Comparison of ENCODE assay signal across 29 mouse cellular contexts in the genomic region with DNA sequence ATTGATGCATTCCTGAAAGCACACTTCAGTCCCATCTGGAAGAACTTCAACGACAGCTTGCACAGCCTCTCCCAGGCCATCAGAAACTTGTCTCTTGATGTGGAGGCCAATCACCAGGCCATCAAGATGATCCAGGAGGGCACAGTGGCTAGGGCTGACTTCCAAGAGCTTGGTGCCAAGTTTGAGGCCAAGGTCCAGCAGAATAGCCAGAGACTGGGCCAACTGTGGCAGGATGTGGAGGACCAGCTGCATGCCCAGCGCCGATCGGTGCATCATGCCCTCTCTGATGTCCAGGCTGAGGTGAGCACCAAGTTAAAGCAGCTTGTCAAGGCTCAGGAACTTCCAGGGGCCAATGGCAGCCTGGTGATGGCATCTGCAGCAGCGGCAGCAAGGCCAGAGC. TPM values are rescaled to one million over a fixed set of nuclear protein-coding genes. Genes with fewer than 3 reads are reported as not detected.
DNase-seq lines count a peak whose midpoint lies in the region; ATAC-seq and TF ChIP-seq lines count a peak whose summit lies in the region.
"Had no signal": no experiment of that assay in that cellular context is flagged by ENCODE, and none has a peak within 500 bp of the region (broad histone marks: within the 10 kb centered on the region; RNA-seq: fewer than 3 reads in every experiment).

No protein-coding gene starts in this region.

- no peak overlapping the region for H3K9ac ChIP-seq in heart, embryonic 13.5 days
- no peak overlapping the region for H3K9ac ChIP-seq in kidney, embryonic 15.5 days
- H3K9ac ChIP-seq in stomach, postnatal 0 days (ENCODE audit: low read length): no peak overlapping the region
- H3K9ac ChIP-seq: forebrain, embryonic 13.5 days; hindbrain, embryonic 13.5 days; liver, embryonic 15.5 days; lung, embryonic 15.5 days; midbrain, embryonic 13.5 days; stomach, embryonic 15.5 days had no signal

- no peaks in the 10 kb centered on the region for H3K9me3 ChIP-seq in heart, embryonic 13.5 days
- H3K9me3 ChIP-seq in kidney, embryonic 15.5 days (replicated peaks): no peaks in the 10 kb centered on the region
- H3K9me3 ChIP-seq in stomach, postnatal 0 days (ENCODE audit: control insufficient read depth, low read length): no peaks in the 10 kb centered on the region
- no peaks in the 10 kb centered on the region for H3K9me3 ChIP-seq in limb, embryonic 10.5 days (replicated peaks)
- H3K9me3 ChIP-seq: forebrain, embryonic 13.5 days; hindbrain, embryonic 13.5 days; liver, embryonic 15.5 days; lung, embryonic 15.5 days; megakaryocyte, embryonic 14.5 days; midbrain, embryonic 13.5 days; stomach, embryonic 15.5 days had no signal

- TF ChIP-seq CTCF in stomach, postnatal 0 days (IDR thresholded peaks at IDR 0.05; ENCODE audit: low read depth): no peak

- DNase-seq in cerebellum, postnatal 10 days: peak; percentile 15 to 42
- no peak for DNase-seq in cerebellum, adult 9-10 months
- DNase-seq in heart, postnatal 10 days: no peak
- DNase-seq in kidney, postnatal 25 days: peak; percentile 27 to 60
- peak; percentile 12 for DNase-seq in stomach, postnatal 0 days (ENCODE audit: low spot score)
- DNase-seq in limb, embryonic 10.5 days (ENCODE audit: low spot score): no peak
- DNase-seq: cerebellum, adult 2 months; heart, postnatal 36 days; layer of hippocampus, adult 9-11 months; lung, postnatal 36 days; thymus, adult 18-20 months; thymus, postnatal 36 days had no signal

- H3K27ac ChIP-seq in heart, embryonic 13.5 days (replicated peaks): 0 out of 2 replicates have a peak overlapping the region, but pooled peaks have one; percentile 7
- no peak overlapping the region for H3K27ac ChIP-seq in kidney, embryonic 15.5 days
- no peak overlapping the region for H3K27ac ChIP-seq in stomach, postnatal 0 days (replicated peaks)
- H3K27ac ChIP-seq in limb, embryonic 10.5 days: no peak overlapping the region
- H3K27ac ChIP-seq: forebrain, embryonic 13.5 days; hindbrain, embryonic 13.5 days; liver, embryonic 15.5 days; lung, embryonic 15.5 days; midbrain, embryonic 13.5 days; stomach, embryonic 15.5 days had no signal

- ATAC-seq in heart, embryonic 13.5 days (ENCODE audit: extremely low read depth, insufficient number of reproducible peaks, low FRiP score, low TSS enrichment): no peak
- ATAC-seq in kidney, embryonic 15.5 days (replicated peaks; ENCODE audit: low FRiP score): no peak
- ATAC-seq in stomach, postnatal 0 days (ENCODE audit: low FRiP score, low TSS enrichment): no peak
- ATAC-seq: forebrain, embryonic 13.5 days; midbrain, embryonic 13.5 days; Patski had no signal

- intact Hi-C loops in heart, postnatal 10 days (cut with DNase I): loop anchor here (5.0 kb wide), 1 partner anchor 41 kb away; the partner anchor contains the start of gene Fam25c

- 83% methylated on average over 5 of the region's 5 CpGs for WGBS in heart, embryonic 13.5 days
- over 99% methylated on average over 5 of the region's 5 CpGs for WGBS in kidney, embryonic 15.5 days
- WGBS in stomach, postnatal 0 days: 89% methylated on average over 5 of the region's 5 CpGs
- 96% methylated on average over 5 of the region's 5 CpGs for WGBS in limb, embryonic 10.5 days

- no peak overlapping the region for H3K4me2 ChIP-seq in heart, embryonic 13.5 days
- H3K4me2 ChIP-seq in kidney, embryonic 15.5 days: no peak overlapping the region
- H3K4me2 ChIP-seq in stomach, postnatal 0 days (replicated peaks; ENCODE audit: low read depth): no peak overlapping the region
- H3K4me2 ChIP-seq: forebrain, embryonic 13.5 days; heart, embryonic 11.5 days; hindbrain, embryonic 13.5 days; liver, embryonic 15.5 days; lung, embryonic 15.5 days; midbrain, embryonic 13.5 days; stomach, embryonic 15.5 days had no signal

- H3K36me3 ChIP-seq in heart, embryonic 13.5 days: peaks cover 61% of the 10 kb centered on the region
- peaks cover 23% of the 10 kb centered on the region for H3K36me3 ChIP-seq in kidney, embryonic 15.5 days
- peaks cover 4% of the 10 kb centered on the region; the same call in 1 of the 2 replicates for H3K36me3 ChIP-seq in stomach, postnatal 0 days (ENCODE audit: control insufficient read depth, insufficient read depth, low read length)
- peaks cover 50% of the 10 kb centered on the region for H3K36me3 ChIP-seq in limb, embryonic 10.5 days
- H3K36me3 ChIP-seq: liver, embryonic 15.5 days had no signal

- peaks cover 4% of the 10 kb centered on the region for H3K4me1 ChIP-seq in heart, embryonic 13.5 days
- no peaks in the 10 kb centered on the region for H3K4me1 ChIP-seq in kidney, embryonic 15.5 days
- H3K4me1 ChIP-seq in stomach, postnatal 0 days (replicated peaks; ENCODE audit: control insufficient read depth, insufficient read depth): no peaks in the 10 kb centered on the region
- no peaks in the 10 kb centered on the region for H3K4me1 ChIP-seq in limb, embryonic 10.5 days
- H3K4me1 ChIP-seq: forebrain, embryonic 13.5 days; hindbrain, embryonic 13.5 days; liver, embryonic 15.5 days; lung, embryonic 15.5 days; megakaryocyte, embryonic 14.5 days; stomach, embryonic 15.5 days had no signal

- no peaks in the 10 kb centered on the region for H3K27me3 ChIP-seq in heart, embryonic 13.5 days (replicated peaks)
- no peaks in the 10 kb centered on the region for H3K27me3 ChIP-seq in kidney, embryonic 15.5 days
- no peaks in the 10 kb centered on the region for H3K27me3 ChIP-seq in stomach, postnatal 0 days (ENCODE audit: control insufficient read depth, insufficient read depth, low read length)
- H3K27me3 ChIP-seq in limb, embryonic 10.5 days (ENCODE audit: low read depth, poor library complexity, severe bottlenecking): no peaks in the 10 kb centered on the region
- H3K27me3 ChIP-seq: forebrain, embryonic 13.5 days; hindbrain, embryonic 13.5 days; liver, embryonic 15.5 days; lung, embryonic 15.5 days; midbrain, embryonic 13.5 days; Patski; stomach, embryonic 15.5 days had no signal

- no peak overlapping the region for H3K4me3 ChIP-seq in heart, embryonic 13.5 days
- H3K4me3 ChIP-seq in kidney, embryonic 15.5 days (replicated peaks): no peak overlapping the region
- H3K4me3 ChIP-seq in stomach, postnatal 0 days (ENCODE audit: low read depth, low read length): no peak overlapping the region
- H3K4me3 ChIP-seq in limb, embryonic 10.5 days: no peak overlapping the region
- H3K4me3 ChIP-seq: forebrain, embryonic 13.5 days; hindbrain, embryonic 13.5 days; liver, embryonic 15.5 days; lung, embryonic 15.5 days; megakaryocyte, embryonic 14.5 days; midbrain, embryonic 13.5 days; stomach, embryonic 15.5 days had no signal

- no peak for TF ChIP-seq EP300 in stomach, postnatal 0 days (optimal IDR thresholded peaks at IDR 0.05)

RNA-seq across cellular contexts. Expression of gene Mmrn2, which starts 22.6 kb away (rescaled TPM):
- 29.2 and 30.8 TPM in 2 replicates for polyA plus RNA-seq in heart, embryonic 13.5 days (2015; fragmentation: Nextera tagmentation; extraction: Ambion mirVana)
- 10 to 100 TPM; 43.8 to 50.9 TPM for total RNA-seq in heart, postnatal 10 days (2021)
- polyA plus RNA-seq in kidney, embryonic 15.5 days (2015; fragmentation: Nextera tagmentation; extraction: Ambion mirVana): 16.0 and 17.8 TPM in 2 replicates
- 4.1 TPM in 2 replicates for polyA plus RNA-seq in stomach, postnatal 0 days (2015; fragmentation: Nextera tagmentation; extraction: Ambion mirVana)
- 6.9 and 7.8 TPM in 2 replicates for polyA plus RNA-seq in limb, embryonic 10.5 days (2016; fragmentation: Nextera tagmentation; extraction: Ambion mirVana)
- total RNA-seq: monocyte, adult 5-6 weeks; neutrophil, adult 5-6 weeks had no signal

RNA-seq across cellular contexts. Expression of gene Sncg, which starts 23.3 kb away (rescaled TPM):
- polyA plus RNA-seq in heart, embryonic 13.5 days (2015; fragmentation: Nextera tagmentation; extraction: Ambion mirVana): 2.9 and 3.2 TPM in 2 replicates
- 1 to 10 TPM; 3.4 to 3.7 TPM for total RNA-seq in heart, postnatal 10 days (2021)
- 8.6 and 11.2 TPM in 2 replicates for polyA plus RNA-seq in kidney, embryonic 15.5 days (2015; fragmentation: Nextera tagmentation; extraction: Ambion mirVana)
- polyA plus RNA-seq in stomach, postnatal 0 days (2015; fragmentation: Nextera tagmentation; extraction: Ambion mirVana): 29.0 and 29.7 TPM in 2 replicates
- polyA plus RNA-seq in limb, embryonic 10.5 days (2016; fragmentation: Nextera tagmentation; extraction: Ambion mirVana): 2.0 and 3.8 TPM in 2 replicates
- total RNA-seq: monocyte, adult 5-6 weeks; neutrophil, adult 5-6 weeks had no signal
- polyA plus RNA-seq: Patski had no signal

RNA-seq across cellular contexts. Expression of gene Fam25c, which starts 42.6 kb away (rescaled TPM):
- polyA plus RNA-seq in heart, embryonic 13.5 days (2015; fragmentation: Nextera tagmentation; extraction: Ambion mirVana): not detected in 2 replicates
- not detected for total RNA-seq in heart, postnatal 10 days (2021)
- polyA plus RNA-seq in kidney, embryonic 15.5 days (2015; fragmentation: Nextera tagmentation; extraction: Ambion mirVana): 1.1 TPM in 1 of 2 replicates, not detected in the other
- 793 and 847 TPM in 2 replicates for polyA plus RNA-seq in stomach, postnatal 0 days (2015; fragmentation: Nextera tagmentation; extraction: Ambion mirVana)
- not detected in 2 replicates for polyA plus RNA-seq in limb, embryonic 10.5 days (2016; fragmentation: Nextera tagmentation; extraction: Ambion mirVana)
- total RNA-seq: heart, postnatal 36 days; left cerebral cortex, adult 18-20 months; left cerebral cortex, postnatal 25 days; monocyte, adult 5-6 weeks; neutrophil, adult 5-6 weeks had no signal
- polyA plus RNA-seq: cerebellum, adult 2 months; forebrain, embryonic 13.5 days; gonadal fat pad, adult 2 months; heart, embryonic 11.5 days; hindbrain, embryonic 13.5 days; large intestine, adult 2 months; lung, embryonic 15.5 days; midbrain, embryonic 13.5 days; Patski had no signal

Comparison
In these comparisons a context has a peak if more than half of its experiments do, and no peak if none do; other contexts are left out.
1. DNase-seq: peak in cerebellum, postnatal 10 days (2 of 2), kidney, postnatal 25 days (2 of 2) and stomach, postnatal 0 days (single experiment); none in cerebellum, adult 9-10 months (single experiment), heart, postnatal 10 days (0 of 2) and limb, embryonic 10.5 days (single experiment).
2. RNA of gene Fam25c, which starts 42.6 kb away (polyA plus RNA-seq): 793 to 847 TPM in stomach, postnatal 0 days; 1.1 TPM in kidney, embryonic 15.5 days, not detected in heart, embryonic 13.5 days and not detected in limb, embryonic 10.5 days; every median in the first group is over 100 times any median in the second.